Mouse (Mus musculus): ENCODE data around the gene Snx5. TPM values are rescaled to one million over a fixed set of nuclear protein-coding genes. Genes with fewer than 3 reads are reported as not detected.

Snx5 gene
- total RNA-seq, 2 experiments from 2014 or later, result 52.0 to 60.6 TPM

DNA sequence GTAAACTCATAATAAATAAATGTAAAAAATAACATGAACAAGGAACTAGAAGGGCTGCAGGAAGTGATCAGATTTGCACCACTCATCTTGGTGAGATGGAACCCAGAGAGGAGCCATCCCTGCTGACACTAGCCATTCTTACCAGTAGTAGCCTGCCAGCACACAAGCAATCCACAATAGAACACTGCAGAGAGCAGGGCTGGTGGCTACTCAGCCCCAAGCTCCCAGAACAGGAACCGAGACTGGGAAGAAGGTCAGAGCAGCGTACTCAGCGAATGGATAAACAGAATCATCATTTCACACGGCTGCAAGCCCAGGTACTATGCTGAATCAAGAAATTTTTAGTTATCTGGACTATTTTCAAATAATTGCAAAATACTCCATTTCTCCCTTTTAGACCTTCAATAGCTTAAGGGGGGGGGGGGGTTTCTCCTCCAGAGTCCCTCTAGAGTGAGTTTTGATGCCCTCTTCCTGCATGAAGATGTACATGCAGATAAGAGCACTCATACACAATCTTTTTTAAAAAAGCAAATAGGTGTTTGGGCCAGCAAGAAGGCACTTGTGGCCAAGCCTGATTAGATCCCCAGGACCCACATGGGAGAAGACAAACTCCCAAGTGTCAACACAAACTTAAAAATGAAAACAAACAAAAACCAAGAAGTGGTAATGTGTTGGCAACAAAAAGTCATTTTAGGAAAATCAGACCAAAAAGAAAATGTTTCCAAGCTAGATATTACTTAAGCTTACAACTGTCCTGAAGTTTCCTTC lies 4.6 kb downstream of the Snx5 start:
- intact Hi-C loops (cut with DNase I), result loop anchor here (5.0 kb wide), 1 partner anchor 101 kb away; the partner anchor contains the start of genes Kat14 and Pet117
- peak; percentile 28 for DNase-seq
- TF ChIP-seq CTCF (IDR thresholded peaks at IDR 0.05), result no peak
- Histone ChIP-seq H3K27ac (peak overlapping the region; percentile 96), H3K4me3 (no peak overlapping the region; the same call in 1 of the 2 replicates)

DNA sequence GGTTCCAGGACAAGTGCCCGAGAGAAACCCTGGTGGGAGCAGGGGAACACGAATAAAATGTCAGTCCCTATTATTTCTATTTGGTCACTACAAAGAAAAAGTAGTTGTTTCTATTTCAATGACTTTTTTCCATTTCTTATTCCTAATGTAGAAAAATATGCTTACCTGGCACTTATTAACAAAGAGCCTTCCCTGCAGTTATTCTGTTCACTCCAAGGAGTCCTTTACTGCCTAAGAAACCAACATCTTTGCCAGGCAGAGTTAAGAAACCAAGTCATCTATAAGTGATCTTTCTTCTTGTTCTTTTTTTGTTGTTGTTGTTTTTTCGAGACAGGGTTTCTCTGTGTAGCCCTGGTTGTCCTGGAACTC lies 5.6 kb downstream of the Snx5 start:
- no peak for TF ChIP-seq CTCF (IDR thresholded peaks at IDR 0.05)
- H3K27ac ChIP-seq, result peak overlapping the region; percentile 96
- DNase-seq, result no peak
- intact Hi-C loops (cut with DNase I), result loop anchor here (5.0 kb wide), 1 partner anchor 102 kb away; the partner anchor contains the start of genes Kat14 and Pet117
- H3K4me3 ChIP-seq, result no peak overlapping the region

GRCm38 (mm10) chr2:144264398-144265119 lies 6.1 kb downstream of the Snx5 start:
- DNase-seq, result no peak
- H3K4me3 ChIP-seq, result no peak overlapping the region
- no peak for TF ChIP-seq CTCF (IDR thresholded peaks at IDR 0.05)
- intact Hi-C loops (cut with DNase I), result loop anchor here (5.0 kb wide), 1 partner anchor 103 kb away; the partner anchor contains the start of genes Kat14 and Pet117
- H3K27ac ChIP-seq, result peak overlapping the region; percentile 96

DNA sequence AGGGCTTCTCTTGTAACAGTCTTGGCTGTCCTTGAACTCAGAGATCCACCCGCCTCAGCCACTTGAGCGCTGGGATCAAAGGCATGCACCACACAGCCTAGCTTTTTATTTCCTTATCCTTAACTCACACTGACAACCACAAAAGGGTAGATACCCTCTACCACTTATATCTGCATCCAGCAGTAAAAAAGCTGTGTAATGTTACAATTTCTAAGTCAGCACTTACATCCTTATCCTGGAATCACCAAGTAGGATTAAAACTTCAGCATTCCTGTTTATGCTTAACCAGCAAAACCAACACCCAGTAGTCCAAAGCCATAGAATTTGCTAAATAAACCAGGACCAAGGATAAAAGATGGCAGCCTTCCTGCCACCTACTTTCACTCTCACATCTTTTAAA lies 7.9 kb downstream of the Snx5 start:
- DNase-seq, result no peak
- Histone ChIP-seq H3K4me3 (no peak overlapping the region), H3K27ac (no peak overlapping the region)
- intact Hi-C loops (cut with DNase I), result no loop called here
- no peak for TF ChIP-seq CTCF (IDR thresholded peaks at IDR 0.05)

- Histone ChIP-seq H3K4me3 (no peak overlapping the region), H3K27ac (no peak overlapping the region)
- no peak for DNase-seq
- no peak for TF ChIP-seq CTCF (IDR thresholded peaks at IDR 0.05)
- intact Hi-C loops (cut with DNase I), result no loop called here
These were observed 20.6 kb downstream of the Snx5 start for GRCm38 (mm10) chr2:144250111-144250510.

DNA sequence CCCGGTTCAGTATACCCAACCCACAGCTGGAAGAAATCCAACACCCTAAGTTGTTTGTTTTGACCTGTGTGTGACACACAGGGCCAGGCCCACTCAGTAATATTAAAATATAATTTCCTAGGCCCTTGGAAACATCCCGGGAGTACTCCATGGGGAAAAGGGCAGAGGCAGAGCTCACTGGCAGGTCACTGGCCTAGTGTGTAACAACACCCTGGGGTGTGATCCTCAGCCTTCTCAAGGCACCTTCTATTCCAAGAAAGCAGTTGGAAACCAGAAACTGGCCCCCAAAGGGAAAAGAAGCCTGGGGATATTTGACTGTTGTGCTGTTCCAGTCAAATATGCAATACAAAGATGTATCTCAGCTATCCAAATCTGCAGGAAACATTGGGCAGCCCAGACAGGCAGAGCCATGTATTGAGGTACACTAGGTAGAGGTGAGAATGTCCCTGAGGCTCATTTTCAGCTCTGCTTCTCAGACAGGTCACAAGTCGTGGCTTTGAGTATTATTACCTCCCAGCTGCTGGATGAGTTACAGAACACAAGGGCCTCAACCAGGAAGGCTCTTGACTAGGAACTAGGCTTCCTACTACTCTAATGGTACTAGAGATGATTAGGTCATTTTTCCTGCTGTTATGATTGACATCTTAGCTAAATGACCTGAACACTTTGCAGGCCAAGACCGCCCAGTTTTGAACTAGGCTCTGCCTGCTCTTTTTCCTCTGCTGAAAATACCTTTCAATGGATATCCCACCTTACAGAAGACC lies 21.9 kb downstream of the Snx5 start:
- TF ChIP-seq CTCF (IDR thresholded peaks at IDR 0.05), result no peak
- Histone ChIP-seq H3K27ac (peak overlapping the region; percentile 84; the same call in 1 of the 2 replicates), H3K4me3 (no peak overlapping the region)
- intact Hi-C loops (cut with DNase I), result no loop called here
- peak; percentile 46 for DNase-seq

DNA sequence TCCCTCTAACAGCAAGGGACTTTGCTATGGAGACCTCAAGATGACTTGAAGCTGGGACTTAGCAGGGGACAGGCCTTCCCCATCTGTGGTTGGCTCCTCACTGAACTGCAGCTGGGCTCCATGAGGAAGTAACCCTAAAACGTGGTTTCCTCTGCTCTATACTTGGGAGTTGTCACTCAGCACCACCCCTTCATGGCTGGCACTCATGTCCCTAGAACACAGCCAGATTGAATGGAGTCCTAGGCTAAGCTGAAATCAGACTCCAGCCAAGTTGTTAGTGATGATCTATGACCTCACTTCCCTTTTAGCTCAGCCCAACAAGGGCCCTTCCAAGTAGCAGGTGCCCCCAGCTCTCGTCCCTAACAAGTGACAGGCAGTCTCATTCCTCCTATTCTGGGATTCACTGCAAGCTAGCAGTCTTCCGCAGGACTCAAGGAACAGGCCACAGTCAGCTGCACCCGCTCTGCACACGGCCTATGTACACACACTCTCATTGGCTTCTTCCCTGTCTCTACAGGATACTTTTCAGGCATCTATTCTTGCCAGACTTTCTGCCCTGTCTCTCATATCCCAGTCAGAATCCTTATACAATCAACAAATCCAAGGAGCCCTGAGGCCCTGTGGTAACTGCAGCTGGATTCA lies 23.2 kb downstream of the Snx5 start:
- intact Hi-C loops (cut with DNase I), result no loop called here
- DNase-seq, result peak; percentile 68
- H3K27ac ChIP-seq, result peak overlapping the region; percentile 84

DNA sequence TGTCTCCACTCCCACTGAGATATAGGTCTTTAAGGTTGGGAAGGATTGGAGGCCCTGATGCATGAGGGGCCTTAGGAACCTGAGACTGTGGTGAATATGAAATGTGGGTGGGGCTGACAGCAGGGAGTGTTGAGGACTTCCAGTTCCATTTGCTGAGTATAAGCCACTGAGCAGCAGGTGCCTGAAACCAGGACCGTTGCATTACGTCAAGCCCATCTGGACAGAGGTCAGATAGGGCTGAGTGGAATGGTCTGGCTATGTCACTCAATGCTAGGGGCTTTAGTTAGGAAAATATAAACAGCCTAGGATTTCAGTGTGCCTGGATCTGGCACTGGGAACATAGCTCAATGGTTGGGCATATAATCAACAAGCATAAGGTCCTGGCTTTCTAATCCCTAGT lies 24.4 kb downstream of the Snx5 start:
- intact Hi-C loops (cut with DNase I), result no loop called here
- DNase-seq, result no peak
- H3K4me3 ChIP-seq, result no peak overlapping the region
- no peak for TF ChIP-seq CTCF (IDR thresholded peaks at IDR 0.05)
- H3K27ac ChIP-seq, result peak overlapping the region; percentile 71

More for the DNA sequence above, 23.2 kb downstream of the Snx5 start:
- H3K4me3 ChIP-seq, result no peak overlapping the region
- no peak for TF ChIP-seq CTCF (IDR thresholded peaks at IDR 0.05)

GRCm38 (mm10) chr2:144245464-144245863 lies 25.2 kb downstream of the Snx5 start:
- no peak for TF ChIP-seq CTCF (IDR thresholded peaks at IDR 0.05)
- DNase-seq, result peak; percentile 75

GRCm38 (mm10) chr2:144240095-144240899 lies 30.4 kb downstream of the Snx5 start:
- H3K4me3 ChIP-seq, result no peak overlapping the region
- no peak for DNase-seq
- TF ChIP-seq CTCF (IDR thresholded peaks at IDR 0.05), result no peak
- intact Hi-C loops (cut with DNase I), result no loop called here
- peak overlapping the region; percentile 77 for H3K27ac ChIP-seq

More at GRCm38 (mm10) chr2:144245464-144245863, 25.2 kb downstream of the Snx5 start:
- peak overlapping the region; percentile 71 for H3K27ac ChIP-seq
- intact Hi-C loops (cut with DNase I), result no loop called here
- peak overlapping the region; percentile 43 for H3K4me3 ChIP-seq

- intact Hi-C loops (cut with DNase I), result no loop called here
- Histone ChIP-seq H3K27ac (peak overlapping the region; percentile 77), H3K4me3 (no peak overlapping the region)
- TF ChIP-seq CTCF (IDR thresholded peaks at IDR 0.05), result no peak
- no peak for DNase-seq
These were observed 31.4 kb downstream of the Snx5 start for GRCm38 (mm10) chr2:144239318-144239717.

All from gastrocnemius, adult 2 months (tissue).